Mouse (Mus musculus) bone marrow, adult 2 months (tissue): ENCODE data around the gene Ndufab1. TPM values are rescaled to one million over a fixed set of nuclear protein-coding genes. Genes with fewer than 3 reads are reported as not detected.

Source experiments
- H3K27ac ChIP-seq: fragments of 200-500 bp; 2 replicates; pipeline ENCODE4 v1.5.1; 2012; ENCODE audit warnings: low read depth, mild to moderate bottlenecking, control low read depth, inconsistent platforms, low read length; ENCODE audit not compliant: control insufficient read depth, poor library complexity, insufficient read depth
- H3K4me1 ChIP-seq: fragments of 200-500 bp; 2 replicates; pipeline ENCODE4 v1.6.1; 2011; ENCODE audit warnings: low read length; ENCODE audit not compliant: control insufficient read depth, insufficient read depth
- H3K4me3 ChIP-seq: fragments of 200-500 bp; replicated peaks from 2 replicates; pipeline ENCODE3; 2011; ENCODE audit warnings: mild to moderate bottlenecking, low read depth, low read length, control low read depth; ENCODE audit not compliant: control insufficient read depth
- CTCF ChIP-seq: fragments of 200-500 bp; IDR thresholded peaks from 2 replicates; pipeline ENCODE4 v1.5.1; 2011; ENCODE audit warnings: low read length, control low read depth; ENCODE audit not compliant: control insufficient read depth, insufficient read depth
- POLR2A ChIP-seq: fragments of 200-500 bp; IDR thresholded peaks from 2 replicates; pipeline ENCODE4 v1.6.1; 2011; ENCODE audit warnings: low read depth, mild to moderate bottlenecking, control low read depth, low read length, borderline replicate concordance; ENCODE audit not compliant: control insufficient read depth
- WGBS: fragments of 180-500 bp; shearing (Covaris S2); methylation state at CpG from one replicate; pipeline ENCODE4 v1.1.7; 2018; 5-methylcytosine and 5-hydroxymethylcytosine counted together
- polyA plus RNA-seq: library from polyadenylated mRNA; stranded (reverse); fragments of >200 nt; gene quantifications from 2 replicates; pipeline ENCODE4 v1.2.4, GENCODE M21; 2011; ENCODE audit warnings: low replicate concordance; ENCODE audit not compliant: missing spikeins, insufficient read depth, insufficient read length

The Ndufab1 gene
- polyA plus RNA-seq, 1 experiment, result 130 TPM

- Histone ChIP-seq H3K27ac (no peak overlapping the region), H3K4me3 (no peak overlapping the region), H3K4me1 (no peaks in the 10 kb centered on the region)
- WGBS, result 82% methylated on average over 11 of the region's 11 CpGs
- TF ChIP-seq POLR2A, result no peak
- no peak for TF ChIP-seq CTCF
Observed at GRCm38 (mm10) chr7:122087195-122087982, 14.3 kb downstream of the Ndufab1 start.

- WGBS, result 84% methylated on average over 1 of the region's 1 CpGs
- H3K4me1 ChIP-seq, result no peaks in the 10 kb centered on the region
Observed at GRCm38 (mm10) chr7:122081071-122081470, 20.6 kb downstream of the Ndufab1 start.

GRCm38 (mm10) chr7:122079798-122080554, 21.7 kb downstream of the Ndufab1 start:
- Histone ChIP-seq H3K27ac (no peak overlapping the region), H3K4me1 (no peaks in the 10 kb centered on the region), H3K4me3 (no peak overlapping the region)
- no peak for TF ChIP-seq POLR2A
- no peak for TF ChIP-seq CTCF
- 86% methylated on average over 8 of the region's 8 CpGs for WGBS

More at GRCm38 (mm10) chr7:122081071-122081470, 20.6 kb downstream of the Ndufab1 start:
- Histone ChIP-seq H3K27ac (no peak overlapping the region), H3K4me3 (no peak overlapping the region)
- no peak for TF ChIP-seq POLR2A
- TF ChIP-seq CTCF, result no peak

GRCm38 (mm10) chr7:122074374-122074773, 27.3 kb downstream of the Ndufab1 start:
- TF ChIP-seq POLR2A (no peak), CTCF (no peak)
- Histone ChIP-seq H3K4me1 (peaks cover 4% of the 10 kb centered on the region), H3K27ac (no peak overlapping the region), H3K4me3 (no peak overlapping the region)
- WGBS, result 68% methylated on average over 3 of the region's 3 CpGs

GRCm38 (mm10) chr7:122067517-122068381, 33.9 kb downstream of the Ndufab1 start:
- Histone ChIP-seq H3K4me1 (peaks cover 4% of the 10 kb centered on the region), H3K27ac (peak overlapping the region; percentile 81), H3K4me3 (peak overlapping the region; percentile 95)
- 1% methylated on average over 58 of the region's 58 CpGs for WGBS
- TF ChIP-seq POLR2A, result no peak
- TF ChIP-seq CTCF, result no peak

- Histone ChIP-seq H3K4me3 (peak within 1 kb of the TSS; percentile 95), H3K27ac (peak within 1 kb of the TSS; percentile 81), H3K4me1 (peaks cover 4% of the 10 kb centered on the region)
- TF ChIP-seq CTCF, result no peak
- TF ChIP-seq POLR2A, result peak; percentile 38; the same call in 1 of the 2 replicates
- under 1% methylated on average over 60 of the region's 60 CpGs for WGBS
Observed at GRCm38 (mm10) chr7:122066945-122067516, 34.7 kb downstream of the Ndufab1 start, which contains the start of the genes Ubfd1 and Ears2. Gene Ubfd1, plus strand, starts transcription at chr7:122067175. Gene Ears2, minus strand, starts transcription at chr7:122067263.

GRCm38 (mm10) chr7:122066102-122066944, 35.4 kb downstream of the Ndufab1 start:
- Histone ChIP-seq H3K4me3 (peak overlapping the region; percentile 95), H3K4me1 (peaks cover 2% of the 10 kb centered on the region; the same call in 1 of the 2 replicates), H3K27ac (peak overlapping the region; percentile 81)
- 3% methylated on average over 31 of the region's 31 CpGs for WGBS
- TF ChIP-seq CTCF (no peak), POLR2A (no peak)
